Mouse (Mus musculus): ENCODE measurements around the gene Sirt2. TPM values are rescaled to one million over a fixed set of nuclear protein-coding genes. Genes with fewer than 3 reads are reported as not detected.

Sirt2 gene
- total and polyA plus RNA-seq, 2 experiments from 2014 or later: 95.5 to 147 TPM

DNA sequence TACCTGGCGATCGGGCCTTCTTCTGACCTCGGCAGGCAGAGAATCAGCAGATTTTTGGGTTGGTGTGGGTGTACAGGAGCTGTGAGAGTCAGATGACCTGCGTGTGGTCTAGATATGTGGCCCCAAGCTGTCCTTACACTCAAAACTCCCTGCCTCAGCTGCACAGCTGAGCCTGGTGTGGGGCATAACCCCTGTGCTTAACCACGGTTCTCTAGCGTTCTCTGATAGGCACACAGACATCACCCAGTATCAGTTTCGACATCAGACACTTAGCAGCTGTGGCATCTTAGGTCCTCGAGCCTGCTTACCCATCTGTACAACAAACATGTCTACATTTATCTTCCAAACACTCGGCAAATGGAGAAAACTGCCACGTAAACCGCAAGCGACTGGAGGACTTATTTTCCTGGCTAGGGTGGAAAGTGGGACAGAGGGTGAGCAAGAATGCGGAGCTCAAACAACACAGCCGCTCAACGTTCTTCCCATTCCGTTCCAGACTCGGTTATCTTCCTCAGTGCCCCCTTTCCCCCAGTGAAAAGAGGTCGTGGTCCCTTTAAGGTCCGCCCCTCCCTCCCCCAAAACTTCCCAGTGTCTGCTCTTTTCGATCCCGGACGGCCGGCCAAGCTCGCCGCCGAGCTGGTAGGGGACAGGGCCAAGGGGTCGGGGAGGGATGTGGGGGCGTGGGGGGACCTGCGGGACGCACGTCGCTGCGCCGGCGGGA is 41.8 kb downstream of the Sirt2 start, which contains the start of gene Hnrnpl:
TSS of gene Hnrnpl (plus strand) at position 321 of the 721 bp plus-strand sequence.
- H3K27ac ChIP-seq: peak within 1 kb of the TSS; percentile 100
- H3K4me2 ChIP-seq (ENCODE audit: low read depth, low read length): peak within 1 kb of the TSS; percentile 94
- peak; percentile 71 for DNase-seq (ENCODE audit: low spot score)
- TF ChIP-seq CTCF (IDR thresholded peaks at IDR 0.05; ENCODE audit: low read depth): no peak
- peak; percentile 13; the same call in 1 of the 2 replicates for ATAC-seq
- peaks cover 16% of the 10 kb centered on the region for H3K4me1 ChIP-seq (ENCODE audit: insufficient read depth, low read length)
- peak within 1 kb of the TSS; percentile 84 for H3K4me3 ChIP-seq (ENCODE audit: low read length)
- 4% methylated on average over 35 of the region's 35 CpGs for WGBS
- no peaks in the 10 kb centered on the region for H3K9me3 ChIP-seq (ENCODE audit: low read length)
- H3K27me3 ChIP-seq (ENCODE audit: insufficient read depth, low read length): no peaks in the 10 kb centered on the region
- H3K9ac ChIP-seq (replicated peaks; ENCODE audit: low read length): peak within 1 kb of the TSS; percentile 73
- H3K36me3 ChIP-seq (ENCODE audit: insufficient read depth, low read length): peaks cover 3% of the 10 kb centered on the region

DNA sequence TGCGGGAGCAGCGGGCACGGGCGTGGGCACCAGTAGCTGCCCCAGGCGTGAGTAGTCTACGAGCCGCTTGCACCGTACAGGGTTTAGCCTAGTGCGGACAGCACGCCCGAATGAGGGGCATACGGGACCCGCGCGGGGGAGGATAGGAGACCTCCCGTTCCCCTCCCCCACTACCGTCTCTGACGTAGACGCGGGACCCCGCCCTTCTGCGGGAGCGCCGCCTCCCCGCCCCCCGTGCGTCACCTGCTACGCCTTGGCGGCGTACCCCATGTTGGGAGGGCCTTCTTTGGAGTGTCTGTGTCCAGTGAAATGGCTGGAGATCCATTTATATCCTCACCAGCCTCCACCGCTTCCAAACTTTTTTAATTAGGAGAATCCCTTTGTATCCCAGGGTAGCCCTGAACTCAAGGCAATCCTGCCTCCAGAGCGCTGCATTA is 42.4 kb downstream of the Sirt2 start:
- ATAC-seq: peak; percentile 62
- peak overlapping the region; percentile 73 for H3K9ac ChIP-seq (replicated peaks; ENCODE audit: low read length)
- H3K27ac ChIP-seq: peak overlapping the region; percentile 100
- peak overlapping the region; percentile 94 for H3K4me2 ChIP-seq (ENCODE audit: low read depth, low read length)
- no peaks in the 10 kb centered on the region for H3K9me3 ChIP-seq (ENCODE audit: low read length)
- peak; percentile 97 for DNase-seq (ENCODE audit: low spot score)
- H3K4me3 ChIP-seq (ENCODE audit: low read length): peak overlapping the region; percentile 84
- H3K27me3 ChIP-seq (ENCODE audit: insufficient read depth, low read length): no peaks in the 10 kb centered on the region
- under 1% methylated on average over 30 of the region's 32 CpGs for WGBS
- H3K4me1 ChIP-seq (ENCODE audit: insufficient read depth, low read length): peaks cover 16% of the 10 kb centered on the region
- TF ChIP-seq CTCF (IDR thresholded peaks at IDR 0.05; ENCODE audit: low read depth): no peak
- H3K36me3 ChIP-seq (ENCODE audit: insufficient read depth, low read length): peaks cover 9% of the 10 kb centered on the region

DNA sequence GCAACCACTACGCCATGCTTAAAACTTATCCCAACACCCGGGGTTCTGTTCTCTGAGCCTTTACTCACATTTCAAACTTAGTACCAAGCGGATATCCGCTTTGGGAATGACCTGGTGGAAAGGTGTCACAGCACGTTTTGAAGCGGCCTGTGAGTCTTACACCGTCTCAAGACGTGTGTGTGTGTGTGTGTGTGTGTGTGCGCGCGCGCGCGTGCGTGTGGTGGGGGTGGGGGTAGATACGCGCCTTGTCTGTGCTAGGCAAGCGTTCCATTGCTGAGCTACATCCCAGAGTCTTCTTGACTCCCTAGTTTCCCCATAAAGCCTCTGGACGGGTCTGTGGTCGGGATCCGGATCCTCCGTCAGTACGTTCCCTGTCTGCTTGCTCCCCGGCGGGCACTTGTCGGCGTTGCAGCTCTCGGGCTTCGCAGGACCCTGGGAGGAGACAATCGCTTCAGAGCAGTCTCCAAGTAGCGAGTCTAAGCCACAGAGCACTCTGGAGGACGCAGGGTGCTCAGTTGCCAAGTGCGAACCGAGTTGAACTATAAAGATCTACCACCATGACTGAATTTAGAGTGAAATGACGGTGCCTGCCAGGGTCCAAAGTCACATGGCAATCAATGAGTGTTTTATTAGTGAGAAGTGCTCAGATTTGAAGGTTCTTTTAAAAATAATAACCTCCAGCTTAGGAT is 43.0 kb downstream of the Sirt2 start:
- Histone ChIP-seq H3K27me3 (ENCODE audit: insufficient read depth, low read length) (no peaks in the 10 kb centered on the region), H3K9ac (replicated peaks; ENCODE audit: low read length) (peak overlapping the region; percentile 73), H3K4me3 (ENCODE audit: low read length) (peak overlapping the region; percentile 84), H3K36me3 (ENCODE audit: insufficient read depth, low read length) (peaks cover 15% of the 10 kb centered on the region), H3K4me2 (ENCODE audit: low read depth, low read length) (peak overlapping the region; percentile 94), H3K9me3 (ENCODE audit: low read length) (no peaks in the 10 kb centered on the region), H3K4me1 (ENCODE audit: insufficient read depth, low read length) (peaks cover 16% of the 10 kb centered on the region), H3K27ac (peak overlapping the region; percentile 100)
- ATAC-seq (peak; percentile 12), DNase-seq (ENCODE audit: low spot score) (peak; percentile 68)
- TF ChIP-seq CTCF (IDR thresholded peaks at IDR 0.05; ENCODE audit: low read depth): peak; percentile 1; the same call in 1 of the 2 replicates
- under 1% methylated on average over 35 of the region's 35 CpGs for WGBS

DNA sequence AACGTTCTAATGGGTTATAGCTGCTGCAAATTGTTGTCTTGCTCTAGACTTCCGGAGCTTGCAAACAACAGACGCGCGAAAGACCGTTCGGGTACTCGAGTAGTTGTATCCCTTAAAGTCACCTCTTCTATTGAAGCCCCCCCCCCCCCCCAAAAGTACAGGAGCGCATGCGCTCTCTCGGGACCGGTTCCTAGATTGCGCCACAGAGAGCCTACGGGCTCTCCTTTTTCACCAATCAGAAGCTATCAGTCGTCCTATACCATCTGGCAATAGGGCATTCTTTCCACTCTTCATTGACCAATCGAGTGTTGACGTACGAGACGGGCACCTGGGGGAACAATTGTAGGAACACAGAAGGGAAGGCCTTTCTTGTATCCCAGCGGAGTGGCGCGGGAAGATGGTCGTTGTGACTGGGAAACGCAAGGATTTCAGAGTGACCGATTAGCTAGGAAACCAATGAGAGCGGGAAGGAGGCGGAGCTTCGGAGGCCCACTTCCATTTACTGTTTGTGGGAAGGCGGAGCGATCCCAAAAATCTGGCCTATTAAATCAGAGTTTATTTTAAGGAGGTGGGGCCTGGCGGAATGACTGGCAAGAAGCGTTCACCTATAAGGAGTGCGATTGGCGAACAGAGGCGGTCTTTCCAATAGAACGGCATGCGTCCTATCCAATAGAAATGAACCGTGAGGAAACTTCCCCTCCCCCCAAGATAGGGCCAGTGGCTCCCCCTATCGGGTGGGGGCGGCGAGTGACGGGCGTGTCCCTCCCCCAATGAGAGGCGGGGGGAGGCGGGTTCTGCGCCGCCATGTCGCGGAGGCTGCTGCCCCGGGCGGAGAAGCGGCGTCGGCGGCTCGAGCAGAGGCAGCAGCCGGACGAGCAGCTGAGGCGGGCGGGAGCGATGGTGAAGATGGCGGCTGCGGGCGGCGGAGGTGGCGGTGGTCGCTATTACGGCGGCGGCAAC is 43.9 kb downstream of the Sirt2 start:
- Histone ChIP-seq H3K9ac (replicated peaks; ENCODE audit: low read length) (peak overlapping the region; percentile 92), H3K27me3 (ENCODE audit: insufficient read depth, low read length) (no peaks in the 10 kb centered on the region), H3K4me3 (ENCODE audit: low read length) (peak overlapping the region; percentile 84), H3K27ac (peak overlapping the region; percentile 100), H3K9me3 (ENCODE audit: low read length) (no peaks in the 10 kb centered on the region), H3K4me2 (ENCODE audit: low read depth, low read length) (peak overlapping the region; percentile 94), H3K4me1 (ENCODE audit: insufficient read depth, low read length) (peaks cover 16% of the 10 kb centered on the region), H3K36me3 (ENCODE audit: insufficient read depth, low read length) (peaks cover 22% of the 10 kb centered on the region)
- ATAC-seq (peak; percentile 93), DNase-seq (ENCODE audit: low spot score) (peak; percentile 99)
- WGBS: under 1% methylated on average over 69 of the region's 70 CpGs
- peak; percentile 68 for TF ChIP-seq CTCF (IDR thresholded peaks at IDR 0.05; ENCODE audit: low read depth)

GRCm38 (mm10) chr7:28811228-28811627 is 44.7 kb downstream of the Sirt2 start:
- Histone ChIP-seq H3K27ac (peak overlapping the region; percentile 99), H3K4me2 (ENCODE audit: low read depth, low read length) (peak overlapping the region; percentile 77), H3K4me3 (ENCODE audit: low read length) (peak overlapping the region; percentile 76), H3K36me3 (ENCODE audit: insufficient read depth, low read length) (peaks cover 30% of the 10 kb centered on the region), H3K27me3 (ENCODE audit: insufficient read depth, low read length) (no peaks in the 10 kb centered on the region), H3K9me3 (ENCODE audit: low read length) (no peaks in the 10 kb centered on the region), H3K9ac (replicated peaks; ENCODE audit: low read length) (peak overlapping the region; percentile 92), H3K4me1 (ENCODE audit: insufficient read depth, low read length) (peaks cover 16% of the 10 kb centered on the region)
- peak; percentile 13; the same call in 1 of the 2 replicates for ATAC-seq
- no peak for TF ChIP-seq CTCF (IDR thresholded peaks at IDR 0.05; ENCODE audit: low read depth)
- under 1% methylated on average over 40 of the region's 40 CpGs for WGBS
- peak; percentile 98 for DNase-seq (ENCODE audit: low spot score)

All from hindbrain, postnatal 0 days (tissue).